Mouse (Mus musculus): ENCODE results near the gene Fbrsl1.
A peak's percentile ranks its signal among the peaks of the same experiment; 100 is the strongest.

GRCm38 (mm10) chr5:110493785-110494184 is 45.5 kb upstream of the Fbrsl1 start:
- TF ChIP-seq POLR2A (IDR thresholded peaks at IDR 0.05; ENCODE audit: low read depth, low read length) (no peak), CTCF (IDR thresholded peaks at IDR 0.05; ENCODE audit: extremely low read depth, insufficient read length, insufficient replicate concordance, low read depth, low read length) (peak; percentile 66; the same call in 1 of the 2 replicates)

Data from small intestine, adult 2 months (tissue).